Mouse (Mus musculus) frontal cortex, adult 2 months (tissue): ENCODE results near the gene Pfkl. TPM values are rescaled to one million over a fixed set of nuclear protein-coding genes. Genes with fewer than 3 reads are reported as not detected.
A peak's percentile ranks its signal among the peaks of the same experiment; 100 is the strongest.
"Not testable (repeated sequence)": the region's sequence is repeated elsewhere in the genome, so short reads cannot be mapped to it uniquely, and the experiment has no call there.

ENCODE experiments used
- DNase-seq, 2 experiments: peaks; one replicate each; pipeline ENCODE4 v3.0.0; 2022; ENCODE audit warnings: low spot score in 1 of 2; ENCODE audit errors: extremely low spot score in 1 of 2
- polyA plus RNA-seq: library from polyadenylated mRNA; depleted of rRNA; stranded (reverse); fragments of >200 nt; gene quantifications from 2 replicates; pipeline ENCODE4 v1.2.3, GENCODE M21; 2012; rRNA removed

The Pfkl gene
- polyA plus RNA-seq: 164 and 180 TPM in 2 replicates

- no peak for DNase-seq
These were observed at the start of gene Pfkl for GRCm38 (mm10) chr10:78009945-78010293. Gene Pfkl, minus strand, starts transcription at chr10:78010083.

- no peak for DNase-seq
These were observed 47.2 kb upstream of the Pfkl start for GRCm38 (mm10) chr10:78057056-78057455.

- no peak for DNase-seq
These were observed 45.0 kb upstream of the Pfkl start for GRCm38 (mm10) chr10:78054633-78055565.

GRCm38 (mm10) chr10:78049519-78050035 lies 39.7 kb upstream of the Pfkl start:
- DNase-seq: no peak

GRCm38 (mm10) chr10:78048061-78048730 lies 38.3 kb upstream of the Pfkl start:
- no peak for DNase-seq

GRCm38 (mm10) chr10:78046388-78046787 lies 36.5 kb upstream of the Pfkl start:
- DNase-seq: no peak

GRCm38 (mm10) chr10:78044531-78044930 lies 34.6 kb upstream of the Pfkl start:
- DNase-seq: no peak

GRCm38 (mm10) chr10:78043406-78043836 lies 33.5 kb upstream of the Pfkl start, which contains the start of gene Aire:
Gene Aire, minus strand, starts transcription at chr10:78043610.
- DNase-seq: peak in 1 of 2 experiments; percentile 65

- peak in 1 of 2 experiments; percentile 56 for DNase-seq
These were observed 33.0 kb upstream of the Pfkl start for GRCm38 (mm10) chr10:78042697-78043405.

GRCm38 (mm10) chr10:78042096-78042495 lies 32.2 kb upstream of the Pfkl start:
- DNase-seq: no peak

- DNase-seq: no peak
These were observed 31.8 kb upstream of the Pfkl start, which contains the start of gene Dnmt3l for GRCm38 (mm10) chr10:78041647-78042046. Gene Dnmt3l, plus strand, starts transcription at chr10:78041947.

GRCm38 (mm10) chr10:78037139-78037538 lies 27.3 kb upstream of the Pfkl start:
- no peak for DNase-seq

GRCm38 (mm10) chr10:78031987-78032386 lies 22.1 kb upstream of the Pfkl start:
- DNase-seq: no peak

- no peak for DNase-seq
These were observed 19.2 kb upstream of the Pfkl start for GRCm38 (mm10) chr10:78029080-78029479.

- DNase-seq: peak in 1 of 2 experiments; percentile 85
These were observed 18.2 kb upstream of the Pfkl start for GRCm38 (mm10) chr10:78028129-78028528.

GRCm38 (mm10) chr10:78025453-78025852 lies 15.6 kb upstream of the Pfkl start:
- DNase-seq: not testable (repeated sequence)

GRCm38 (mm10) chr10:78019984-78020383 lies 10.1 kb upstream of the Pfkl start:
- DNase-seq: not testable (repeated sequence)

- no peak for DNase-seq
These were observed 9.4 kb upstream of the Pfkl start for GRCm38 (mm10) chr10:78019291-78019690.

- DNase-seq: peak in 1 of 2 experiments; percentile 83
These were observed 8.9 kb upstream of the Pfkl start for GRCm38 (mm10) chr10:78018797-78019203.

- DNase-seq: no peak
These were observed 6.5 kb upstream of the Pfkl start for GRCm38 (mm10) chr10:78016366-78016765.

- DNase-seq: no peak
These were observed 5.6 kb upstream of the Pfkl start for GRCm38 (mm10) chr10:78015489-78015888.
